Mouse (Mus musculus) cortical plate, adult 2 months (tissue): ENCODE measurements around the gene Rgs17.

Source experiments
- CTCF ChIP-seq: fragments of 200-500 bp; IDR thresholded peaks from 2 replicates; pipeline ENCODE4 v1.5.1; 2011; ENCODE audit warnings: mild to moderate bottlenecking, control low read depth, low read length; ENCODE audit not compliant: insufficient read depth; ENCODE audit errors: extremely low read depth
- POLR2A ChIP-seq: fragments of 200-500 bp; IDR thresholded peaks from 2 replicates; pipeline ENCODE4 v1.6.1; 2011; ENCODE audit warnings: mild to moderate bottlenecking, low read length, control low read depth; ENCODE audit not compliant: insufficient read depth; ENCODE audit errors: extremely low read depth

- TF ChIP-seq CTCF = no peak
- TF ChIP-seq POLR2A = no peak
Measured at GRCm38 (mm10) chr10:5806416-5806815, 115.8 kb downstream of the Rgs17 start.
